Mouse (Mus musculus) intestine, embryonic 16.5 days (tissue): ENCODE results near the gene Dnpep. TPM values are rescaled to one million over a fixed set of nuclear protein-coding genes. Genes with fewer than 3 reads are reported as not detected.

Experiments
- ATAC-seq: fragments of 200-750 bp; cut with Nextera tagmentation; 2 replicates; pipeline ENCODE4 v1.8.0; 2017; ENCODE audit warnings: moderate TSS enrichment, moderate library complexity
- H3K27ac ChIP-seq: fragments of 300-500 bp; sonication (generic); 2 replicates; pipeline ENCODE4 v1.5.1; 2014; ENCODE audit warnings: mild to moderate bottlenecking, low read length
- H3K27me3 ChIP-seq: fragments of 300-500 bp; sonication (generic); replicated peaks from 2 replicates; pipeline ENCODE4 v1.6.1; 2014; ENCODE audit warnings: low read length, control low read depth, mixed read lengths; ENCODE audit not compliant: control insufficient read depth, insufficient read depth
- H3K36me3 ChIP-seq: fragments of 300-500 bp; sonication (generic); 2 replicates; pipeline ENCODE4 v1.6.1; 2014; ENCODE audit warnings: low read length, control low read depth; ENCODE audit not compliant: control insufficient read depth, insufficient read depth
- H3K4me1 ChIP-seq: fragments of 300-500 bp; sonication (generic); 2 replicates; pipeline ENCODE4 v1.6.1; 2014; ENCODE audit warnings: low read length, control low read depth, mixed read lengths; ENCODE audit not compliant: control insufficient read depth, insufficient read depth
- H3K4me2 ChIP-seq: fragments of 300-500 bp; sonication (generic); 2 replicates; pipeline ENCODE4 v1.6.1; 2014; ENCODE audit warnings: low read depth, low read length, control low read depth
- H3K4me3 ChIP-seq: fragments of 300-500 bp; sonication (generic); 2 replicates; pipeline ENCODE4 v1.5.1; 2014; ENCODE audit warnings: mild to moderate bottlenecking, low read length
- H3K9ac ChIP-seq: fragments of 300-500 bp; sonication (generic); 2 replicates; pipeline ENCODE4 v1.6.1; 2014; ENCODE audit warnings: low read depth, low read length
- H3K9me3 ChIP-seq: fragments of 300-500 bp; sonication (generic); 2 replicates; pipeline ENCODE4 v1.6.1; 2016; ENCODE audit warnings: low read length, control low read depth; ENCODE audit not compliant: control insufficient read depth
- polyA plus RNA-seq: library from polyadenylated mRNA; unstranded; fragments of >200 nt; fragmentation: Nextera tagmentation; extraction: Ambion mirVana; gene quantifications from 2 replicates; pipeline ENCODE4 v1.2.1, GENCODE M21; 2015

Dnpep gene
- polyA plus RNA-seq, 1 experiment from 2014 or later = 160 TPM

GRCm38 (mm10) chr1:75261278-75261677, 56.5 kb downstream of the Dnpep start:
- peaks cover 26% of the 10 kb centered on the region for H3K27me3 ChIP-seq
- no peak overlapping the region for H3K27ac ChIP-seq
- no peak overlapping the region for H3K9ac ChIP-seq
- no peaks in the 10 kb centered on the region for H3K36me3 ChIP-seq
- H3K4me2 ChIP-seq = no peak overlapping the region
- H3K9me3 ChIP-seq = no peaks in the 10 kb centered on the region
- no peaks in the 10 kb centered on the region for H3K4me1 ChIP-seq
- no peak overlapping the region for H3K4me3 ChIP-seq
- ATAC-seq = no peak

Other genes with a start within 250 kb of the Dnpep start
- 9.4 and 10.2 TPM in 2 replicates for gene Nhej1, start 192.8 kb downstream of the Dnpep start, polyA plus RNA-seq
- gene Slc23a3, start 184.1 kb downstream of the Dnpep start, polyA plus RNA-seq = 1.2 and 1.5 TPM in 2 replicates
- 49.1 and 52.5 TPM in 2 replicates for gene Cnppd1, start 175.3 kb downstream of the Dnpep start, polyA plus RNA-seq
- gene Retreg2, start 175.2 kb downstream of the Dnpep start, polyA plus RNA-seq = 44.7 and 50.8 TPM in 2 replicates
- gene Zfand2b, start 149.3 kb downstream of the Dnpep start, polyA plus RNA-seq = 53.2 and 54.6 TPM in 2 replicates
- gene Abcb6, start 137.6 kb downstream of the Dnpep start, polyA plus RNA-seq = 21.5 and 27.8 TPM in 2 replicates
- 25.4 and 26.5 TPM in 2 replicates for gene Ankzf1, start 125.8 kb downstream of the Dnpep start, polyA plus RNA-seq
- gene Atg9a, start 125.8 kb downstream of the Dnpep start, polyA plus RNA-seq = 28.3 and 31.7 TPM in 2 replicates
- gene Glb1l, start 107.2 kb downstream of the Dnpep start, polyA plus RNA-seq = 9.2 and 10.1 TPM in 2 replicates
- gene Stk16, start 107.2 kb downstream of the Dnpep start, polyA plus RNA-seq = 108 and 120 TPM in 2 replicates
- 137 and 151 TPM in 2 replicates for gene Tuba4a, start 98.1 kb downstream of the Dnpep start, polyA plus RNA-seq
- gene A630095N17Rik, start 85.9 kb downstream of the Dnpep start, polyA plus RNA-seq = not detected in 2 replicates
- gene Dnajb2, start 81.6 kb downstream of the Dnpep start, polyA plus RNA-seq = 20.9 and 24.3 TPM in 2 replicates
- 2.9 and 3.0 TPM in 2 replicates for gene Ptprn, start 53.5 kb downstream of the Dnpep start, polyA plus RNA-seq
- gene Resp18, start 39.6 kb downstream of the Dnpep start, polyA plus RNA-seq = 9.2 and 9.9 TPM in 2 replicates
- gene Des, start 42.3 kb upstream of the Dnpep start, polyA plus RNA-seq = 149 and 159 TPM in 2 replicates
- 33.5 and 35.2 TPM in 2 replicates for gene Speg, start 57.3 kb upstream of the Dnpep start, polyA plus RNA-seq
- 134 and 137 TPM in 2 replicates for gene Gmppa, start 117.9 kb upstream of the Dnpep start, polyA plus RNA-seq
- 2.0 and 2.4 TPM in 2 replicates for gene Asic4, start 132.4 kb upstream of the Dnpep start, polyA plus RNA-seq
- 25.2 and 28.8 TPM in 2 replicates for gene Chpf, start 161.3 kb upstream of the Dnpep start, polyA plus RNA-seq
- 1.5 and 1.9 TPM in 2 replicates for gene Tmem198, start 161.5 kb upstream of the Dnpep start, polyA plus RNA-seq
- gene Obsl1, start 188.5 kb upstream of the Dnpep start, polyA plus RNA-seq = 38.7 and 42.7 TPM in 2 replicates
- gene Inha, start 189.1 kb upstream of the Dnpep start, polyA plus RNA-seq = 6.6 and 7.3 TPM in 2 replicates
- 16.6 and 17.8 TPM in 2 replicates for gene Stk11ip, start 203.5 kb upstream of the Dnpep start, polyA plus RNA-seq
- gene Slc4a3, start 228.3 kb upstream of the Dnpep start, polyA plus RNA-seq = 7.6 and 9.8 TPM in 2 replicates